Mouse (Mus musculus): ENCODE results near the gene Pigs. TPM values are rescaled to one million over a fixed set of nuclear protein-coding genes. Genes with fewer than 3 reads are reported as not detected.
A peak's percentile ranks its signal among the peaks of the same experiment; 100 is the strongest.

Pigs gene
- polyA plus RNA-seq, 1 experiment from 2014 or later = 84.9 TPM

DNA sequence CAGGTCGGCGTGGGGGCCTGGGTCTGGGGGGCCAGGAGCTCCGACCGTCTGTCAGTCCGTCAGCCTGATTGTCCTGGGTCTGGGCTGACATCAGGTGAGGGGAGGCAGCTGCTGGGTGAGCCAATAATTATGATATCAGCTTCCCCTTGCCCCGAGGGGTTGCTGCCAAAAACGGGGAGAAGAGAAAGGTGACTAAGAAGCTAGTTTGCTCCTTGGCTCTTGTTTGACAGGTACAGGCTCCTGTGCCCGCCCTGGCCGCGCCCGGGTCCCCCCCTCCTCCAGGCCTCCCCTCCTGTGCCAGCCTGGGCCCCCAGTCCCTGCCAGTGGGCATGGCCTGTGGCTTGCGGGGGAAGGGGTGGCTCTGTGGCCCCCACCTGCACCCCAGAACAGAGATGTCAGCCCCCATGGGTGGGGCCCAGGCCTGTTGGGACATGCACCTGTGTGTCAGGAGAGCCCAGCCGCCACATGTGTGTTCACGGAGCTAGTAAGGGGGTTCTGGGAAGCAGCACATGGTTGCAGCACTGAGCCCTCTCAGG is 58.4 kb downstream of the Pigs start, which contains the start of gene Foxn1:
Foxn1 (minus strand) TSS at position 51 of the 536 bp plus-strand sequence.
- Histone ChIP-seq H3K4me2 (replicated peaks) (peak within 1 kb of the TSS; percentile 27), H3K27ac (replicated peaks) (peak within 1 kb of the TSS; percentile 68), H3K4me3 (replicated peaks) (peak within 1 kb of the TSS; percentile 21), H3K27me3 (no peaks in the 10 kb centered on the region), H3K4me1 (peaks cover 8% of the 10 kb centered on the region; the same call in 1 of the 2 replicates), H3K36me3 (no peaks in the 10 kb centered on the region), H3K9ac (no peak within 1 kb of the TSS), H3K9me3 (replicated peaks) (no peaks in the 10 kb centered on the region)
- 50% methylated on average over 14 of the region's 14 CpGs for WGBS
- ATAC-seq (ENCODE audit: insufficient number of reproducible peaks, low FRiP score, low TSS enrichment, low read depth) = peak; percentile 13

Other genes starting within 250 kb of the Pigs start
- gene Eral1, start 248.0 kb upstream of the Pigs start, polyA plus RNA-seq (2015; fragmentation: Nextera tagmentation; extraction: Ambion mirVana) = 33.3 and 33.6 TPM in 2 replicates
- 14.4 and 17.3 TPM in 2 replicates for gene Fam222b, start 233.8 kb upstream of the Pigs start, polyA plus RNA-seq (2015; fragmentation: Nextera tagmentation; extraction: Ambion mirVana)
- gene Traf4, start 162.8 kb upstream of the Pigs start, polyA plus RNA-seq (2015; fragmentation: Nextera tagmentation; extraction: Ambion mirVana) = 83.1 and 89.3 TPM in 2 replicates
- gene Nek8, start 151.7 kb upstream of the Pigs start, polyA plus RNA-seq (2015; fragmentation: Nextera tagmentation; extraction: Ambion mirVana) = 17.3 and 18.4 TPM in 2 replicates
- 30.3 and 32.8 TPM in 2 replicates for gene Tlcd1, start 151.7 kb upstream of the Pigs start, polyA plus RNA-seq (2015; fragmentation: Nextera tagmentation; extraction: Ambion mirVana)
- 1,371 and 1,410 TPM in 2 replicates for gene Rpl23a, start 144.8 kb upstream of the Pigs start, polyA plus RNA-seq (2015; fragmentation: Nextera tagmentation; extraction: Ambion mirVana)
- 164 and 171 TPM in 2 replicates for gene Rab34, start 140.0 kb upstream of the Pigs start, polyA plus RNA-seq (2015; fragmentation: Nextera tagmentation; extraction: Ambion mirVana)
- gene Proca1, start 135.0 kb upstream of the Pigs start, polyA plus RNA-seq (2015; fragmentation: Nextera tagmentation; extraction: Ambion mirVana) = 3.1 and 4.7 TPM in 2 replicates
- gene Sdf2, start 82.7 kb upstream of the Pigs start, polyA plus RNA-seq (2015; fragmentation: Nextera tagmentation; extraction: Ambion mirVana) = 95.5 and 105 TPM in 2 replicates
- 27.8 and 28.5 TPM in 2 replicates for gene Supt6, start 82.4 kb upstream of the Pigs start, polyA plus RNA-seq (2015; fragmentation: Nextera tagmentation; extraction: Ambion mirVana)
- 63.8 and 74.0 TPM in 2 replicates for gene 2610507B11Rik, start 66.7 kb upstream of the Pigs start, polyA plus RNA-seq (2015; fragmentation: Nextera tagmentation; extraction: Ambion mirVana)
- gene BC030499, start 37.6 kb upstream of the Pigs start, polyA plus RNA-seq (2015; fragmentation: Nextera tagmentation; extraction: Ambion mirVana) = 0.29 TPM in 2 replicates
- gene Spag5, start 26.9 kb upstream of the Pigs start, polyA plus RNA-seq (2015; fragmentation: Nextera tagmentation; extraction: Ambion mirVana) = 29.2 and 30.3 TPM in 2 replicates
- gene Aldoc, start 5.4 kb upstream of the Pigs start, polyA plus RNA-seq (2015; fragmentation: Nextera tagmentation; extraction: Ambion mirVana) = 30.1 and 36.8 TPM in 2 replicates
- gene Unc119, start 15.1 kb downstream of the Pigs start, polyA plus RNA-seq (2015; fragmentation: Nextera tagmentation; extraction: Ambion mirVana) = 46.9 and 54.2 TPM in 2 replicates
- 4.2 and 4.6 TPM in 2 replicates for gene Foxn1, start 58.1 kb downstream of the Pigs start, polyA plus RNA-seq (2015; fragmentation: Nextera tagmentation; extraction: Ambion mirVana)
- 0.07 and 0.11 TPM in 2 replicates for gene Slc13a2, start 93.8 kb downstream of the Pigs start, polyA plus RNA-seq (2015; fragmentation: Nextera tagmentation; extraction: Ambion mirVana)
- gene Slc46a1, start 137.3 kb downstream of the Pigs start, polyA plus RNA-seq (2015; fragmentation: Nextera tagmentation; extraction: Ambion mirVana) = 15.5 and 19.0 TPM in 2 replicates
- gene Sarm1, start 169.3 kb downstream of the Pigs start, polyA plus RNA-seq (2015; fragmentation: Nextera tagmentation; extraction: Ambion mirVana) = 2.3 and 2.5 TPM in 2 replicates
- gene Vtn, start 170.7 kb downstream of the Pigs start, polyA plus RNA-seq (2015; fragmentation: Nextera tagmentation; extraction: Ambion mirVana) = 2.0 and 4.4 TPM in 2 replicates
- 0.17 TPM in 1 of 2 replicates, not detected in the other for gene Sebox, start 175.0 kb downstream of the Pigs start, polyA plus RNA-seq (2015; fragmentation: Nextera tagmentation; extraction: Ambion mirVana)
- 41.5 and 45.1 TPM in 2 replicates for gene Tmem199, start 183.8 kb downstream of the Pigs start, polyA plus RNA-seq (2015; fragmentation: Nextera tagmentation; extraction: Ambion mirVana)
- 167 and 170 TPM in 2 replicates for gene Poldip2, start 183.8 kb downstream of the Pigs start, polyA plus RNA-seq (2015; fragmentation: Nextera tagmentation; extraction: Ambion mirVana)
- gene Tnfaip1, start 207.9 kb downstream of the Pigs start, polyA plus RNA-seq (2015; fragmentation: Nextera tagmentation; extraction: Ambion mirVana) = 79.6 and 80.7 TPM in 2 replicates
- 187 TPM in 2 replicates for gene Ift20, start 207.9 kb downstream of the Pigs start, polyA plus RNA-seq (2015; fragmentation: Nextera tagmentation; extraction: Ambion mirVana)
- 73.4 and 73.5 TPM in 2 replicates for gene Tmem97, start 222.4 kb downstream of the Pigs start, polyA plus RNA-seq (2015; fragmentation: Nextera tagmentation; extraction: Ambion mirVana)

Measured in embryonic facial prominence, embryonic 15.5 days (tissue).